Mouse (Mus musculus): ENCODE measurements around the gene Dtd2. TPM values are rescaled to one million over a fixed set of nuclear protein-coding genes. Genes with fewer than 3 reads are reported as not detected.

Gene Dtd2
- polyA plus RNA-seq (2012; rRNA removed), result 8.8 and 11.5 TPM in 2 replicates

DNA sequence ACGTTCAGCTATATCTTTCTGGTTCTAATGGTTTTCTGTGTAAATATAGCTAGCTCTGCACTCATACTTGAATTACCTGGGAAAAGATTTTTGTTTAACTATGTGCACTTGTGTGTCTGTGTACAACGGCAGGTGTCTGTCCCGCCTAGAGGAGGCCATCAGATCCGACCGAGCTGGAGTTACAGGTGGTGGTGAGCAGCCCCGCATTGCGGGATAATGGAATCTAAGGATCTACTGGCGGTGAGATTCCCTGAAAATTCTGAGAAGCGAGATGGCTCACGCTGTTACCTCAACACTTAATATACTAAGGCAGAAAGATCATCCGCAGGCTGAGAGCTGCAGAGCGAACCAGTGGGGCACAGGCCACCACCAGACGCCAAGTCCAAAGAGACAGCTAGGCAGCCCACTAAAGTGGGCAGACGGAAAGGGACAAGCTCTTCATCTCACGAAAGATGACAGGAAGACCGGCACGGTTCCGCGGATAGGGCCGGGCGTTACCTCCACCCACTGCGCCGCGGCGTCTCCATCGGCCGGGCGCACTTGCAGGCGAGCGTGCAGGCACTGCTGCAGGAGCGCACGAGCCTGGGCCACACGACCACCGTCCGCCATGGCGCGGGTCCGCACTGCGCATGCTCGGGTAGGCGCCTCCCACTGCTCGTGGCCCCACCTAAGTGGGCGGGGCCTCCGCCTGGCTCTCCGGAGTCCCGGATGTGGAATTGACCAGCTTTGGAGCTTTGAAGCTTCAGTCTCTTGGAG, at the start of gene Dtd2:
Gene Dtd2, minus strand, starts transcription at position 625 of the 756 bp plus-strand sequence.

GRCm38 (mm10) chr12:52027963-52028362, 21.7 kb upstream of the Dtd2 start, which contains the start of gene Gpr33:
Gpr33 (minus strand) TSS chr12:52028063.

GRCm38 (mm10) chr12:51971070-51971664, 35.1 kb downstream of the Dtd2 start, which contains the start of gene Heatr5a:
Heatr5a (minus strand) TSS chr12:51971321.

Other genes with a start within 250 kb of the Dtd2 start
- gene Hectd1, start 177.0 kb downstream of the Dtd2 start, polyA plus RNA-seq (2012; rRNA removed), result 35.9 and 37.9 TPM in 2 replicates
- gene Heatr5a, start 35.2 kb downstream of the Dtd2 start, polyA plus RNA-seq (2012; rRNA removed), result 13.8 and 14.5 TPM in 2 replicates
- gene Gpr33, start 21.6 kb upstream of the Dtd2 start, polyA plus RNA-seq (2012; rRNA removed), result not detected in 2 replicates
- 4.4 and 5.1 TPM in 2 replicates for gene Nubpl, start 91.2 kb upstream of the Dtd2 start, polyA plus RNA-seq (2012; rRNA removed)

Measured in central nervous system, embryonic 18 days (tissue).